Mouse (Mus musculus) megakaryocyte, adult 5-6 weeks (primary cell): ENCODE data around the gene Inca1. TPM values are rescaled to one million over a fixed set of nuclear protein-coding genes. Genes with fewer than 3 reads are reported as not detected.

Experiments
- total RNA-seq, 2 experiments: library from RNA; stranded (forward) in 1 of 2; stranded (reverse) in 1 of 2; fragments of 153-499, 151-499 nt in 1 of 2; fragments of 221-1000, 200-1000 nt in 1 of 2; gene quantifications; 2 replicates each; pipeline versions ENCODE4 v1.2.3 to v1.2.4; 2015 to 2017

Inca1 gene
- total RNA-seq, 2 experiments from 2014 or later = not detected

Other genes starting within 250 kb of the Inca1 start
- gene Med11, start 248.2 kb downstream of the Inca1 start, total RNA-seq (2015) = 42.2 and 64.0 TPM in 2 replicates
- 47.8 and 55.3 TPM in 2 replicates for gene Med11, start 248.2 kb downstream of the Inca1 start, total RNA-seq (2017)
- 0.13 TPM in 1 of 2 replicates, not detected in the other for gene Zmynd15, start 240.7 kb downstream of the Inca1 start, total RNA-seq (2015)
- 0.04 TPM in 1 of 2 replicates, not detected in the other for gene Zmynd15, start 240.7 kb downstream of the Inca1 start, total RNA-seq (2017)
- gene Cxcl16, start 240.2 kb downstream of the Inca1 start, total RNA-seq (2015) = 0.84 and 1.9 TPM in 2 replicates
- gene Cxcl16, start 240.2 kb downstream of the Inca1 start, total RNA-seq (2017) = 1.2 and 1.7 TPM in 2 replicates
- gene Tm4sf5, start 194.9 kb downstream of the Inca1 start, total RNA-seq (2015) = not detected in 2 replicates
- not detected in 2 replicates for gene Tm4sf5, start 194.9 kb downstream of the Inca1 start, total RNA-seq (2017)
- gene Vmo1, start 185.5 kb downstream of the Inca1 start, total RNA-seq (2015) = not detected in 2 replicates
- gene Vmo1, start 185.5 kb downstream of the Inca1 start, total RNA-seq (2017) = not detected in 2 replicates
- gene Gltpd2, start 181.0 kb downstream of the Inca1 start, total RNA-seq (2015) = not detected in 2 replicates
- gene Gltpd2, start 181.0 kb downstream of the Inca1 start, total RNA-seq (2017) = not detected in 2 replicates
- gene Psmb6, start 174.8 kb downstream of the Inca1 start, total RNA-seq (2015) = 112 and 144 TPM in 2 replicates
- 182 and 211 TPM in 2 replicates for gene Psmb6, start 174.8 kb downstream of the Inca1 start, total RNA-seq (2017)
- not detected in 2 replicates for gene Gm40193, start 167.2 kb downstream of the Inca1 start, total RNA-seq (2015)
- gene Gm40193, start 167.2 kb downstream of the Inca1 start, total RNA-seq (2017) = not detected in 2 replicates
- 6.3 and 6.5 TPM in 2 replicates for gene Pld2, start 160.1 kb downstream of the Inca1 start, total RNA-seq (2015)
- 7.3 and 11.1 TPM in 2 replicates for gene Pld2, start 160.1 kb downstream of the Inca1 start, total RNA-seq (2017)
- 20.6 and 21.3 TPM in 2 replicates for gene Mink1, start 137.3 kb downstream of the Inca1 start, total RNA-seq (2015)
- 12.7 and 17.5 TPM in 2 replicates for gene Mink1, start 137.3 kb downstream of the Inca1 start, total RNA-seq (2017)
- not detected in 2 replicates for gene 4930544D05Rik, start 84.3 kb downstream of the Inca1 start, total RNA-seq (2015)
- not detected in 2 replicates for gene 4930544D05Rik, start 84.3 kb downstream of the Inca1 start, total RNA-seq (2017)
- 0.36 TPM in 1 of 2 replicates, not detected in the other for gene Chrne, start 80.9 kb downstream of the Inca1 start, total RNA-seq (2015)
- gene Chrne, start 80.9 kb downstream of the Inca1 start, total RNA-seq (2017) = 0.41 and 1.2 TPM in 2 replicates
- 0.20 and 0.23 TPM in 2 replicates for gene Gp1ba, start 61.0 kb downstream of the Inca1 start, total RNA-seq (2015)
- 0.04 TPM in 1 of 2 replicates, not detected in the other for gene Gp1ba, start 61.0 kb downstream of the Inca1 start, total RNA-seq (2017)
- gene Rnf167, start 52.9 kb downstream of the Inca1 start, total RNA-seq (2015) = 75.6 and 82.1 TPM in 2 replicates
- gene Rnf167, start 52.9 kb downstream of the Inca1 start, total RNA-seq (2017) = 57.4 and 60.0 TPM in 2 replicates
- gene Slc25a11, start 52.7 kb downstream of the Inca1 start, total RNA-seq (2015) = 78.9 and 93.0 TPM in 2 replicates
- 63.4 and 66.1 TPM in 2 replicates for gene Slc25a11, start 52.7 kb downstream of the Inca1 start, total RNA-seq (2017)
- 1,800 and 1,907 TPM in 2 replicates for gene Pfn1, start 45.5 kb downstream of the Inca1 start, total RNA-seq (2015)
- gene Pfn1, start 45.5 kb downstream of the Inca1 start, total RNA-seq (2017) = 869 and 896 TPM in 2 replicates
- gene Eno3, start 43.0 kb downstream of the Inca1 start, total RNA-seq (2015) = 6.3 and 7.8 TPM in 2 replicates
- 5.9 and 8.2 TPM in 2 replicates for gene Eno3, start 43.0 kb downstream of the Inca1 start, total RNA-seq (2017)
- gene Spag7, start 30.7 kb downstream of the Inca1 start, total RNA-seq (2015) = 78.5 and 83.3 TPM in 2 replicates
- 67.0 and 83.5 TPM in 2 replicates for gene Spag7, start 30.7 kb downstream of the Inca1 start, total RNA-seq (2017)
- 24.5 and 27.0 TPM in 2 replicates for gene Camta2, start 12.1 kb downstream of the Inca1 start, total RNA-seq (2015)
- 6.4 and 12.5 TPM in 2 replicates for gene Camta2, start 12.1 kb downstream of the Inca1 start, total RNA-seq (2017)
- gene Kif1c, start 393 bp upstream of the Inca1 start, total RNA-seq (2015) = 6.7 and 7.7 TPM in 2 replicates
- gene Kif1c, start 393 bp upstream of the Inca1 start, total RNA-seq (2017) = 17.4 and 21.6 TPM in 2 replicates
- gene Zfp3, start 64.1 kb upstream of the Inca1 start, total RNA-seq (2015) = 1.9 and 4.8 TPM in 2 replicates
- 2.1 and 2.8 TPM in 2 replicates for gene Zfp3, start 64.1 kb upstream of the Inca1 start, total RNA-seq (2017)
- 0.65 and 2.3 TPM in 2 replicates for gene Scimp, start 112.4 kb upstream of the Inca1 start, total RNA-seq (2015)
- 2.6 and 3.3 TPM in 2 replicates for gene Scimp, start 112.4 kb upstream of the Inca1 start, total RNA-seq (2017)
- 18.6 and 18.9 TPM in 2 replicates for gene Rabep1, start 144.6 kb upstream of the Inca1 start, total RNA-seq (2015)
- 47.8 and 55.9 TPM in 2 replicates for gene Rabep1, start 144.6 kb upstream of the Inca1 start, total RNA-seq (2017)